Mouse (Mus musculus): ENCODE results near the gene Gpc2. TPM values are rescaled to one million over a fixed set of nuclear protein-coding genes. Genes with fewer than 3 reads are reported as not detected.

Gpc2 gene
- total RNA-seq, 2 experiments from 2014 or later, result 0.61 to 1.9 TPM

- H3K27ac ChIP-seq, result no peak overlapping the region
- intact Hi-C loops (cut with DNase I), result loop anchor here (5.0 kb wide), 1 partner anchor 181 kb away; the partner anchor contains the start of gene Zfp157
- no peak overlapping the region for H3K4me3 ChIP-seq
- no peak for TF ChIP-seq CTCF (IDR thresholded peaks at IDR 0.05)
- DNase-seq (ENCODE audit: extremely low spot score in 1 of 2, low spot score in 2 of 2), result peak in 1 of 2 experiments; percentile 8
Measured at GRCm38 (mm10) chr5:138260834-138261233, 19.0 kb downstream of the Gpc2 start.

- intact Hi-C loops (cut with DNase I), result loop anchor here (5.0 kb wide), 1 partner anchor 182 kb away; the partner anchor contains the start of gene Zfp157
Measured at GRCm38 (mm10) chr5:138260051-138260450, 19.8 kb downstream of the Gpc2 start.

DNA sequence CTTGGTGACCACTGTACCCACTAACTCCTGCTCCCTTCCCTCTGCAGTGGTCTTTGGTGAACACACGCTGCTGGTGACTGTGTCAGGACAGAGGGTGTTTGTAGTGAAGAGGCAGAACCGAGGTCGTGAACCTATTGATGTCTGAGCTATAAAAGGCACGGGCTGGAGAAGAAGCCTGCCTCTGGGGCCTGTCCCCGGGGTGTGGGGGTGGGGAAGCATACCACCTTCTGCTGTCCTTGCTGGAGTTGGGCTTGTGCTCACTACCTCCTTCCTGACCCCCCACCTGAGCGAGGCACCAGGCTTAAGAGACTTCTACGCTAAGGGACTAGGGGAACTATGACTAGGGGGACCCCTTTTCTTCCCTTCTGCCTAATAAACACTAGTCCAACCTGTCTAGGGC is 20.8 kb downstream of the Gpc2 start:
- intact Hi-C loops (cut with DNase I), result no loop called here
- no peak for DNase-seq (ENCODE audit: extremely low spot score in 1 of 2, low spot score in 2 of 2)
- no peak overlapping the region for H3K27ac ChIP-seq
- H3K4me3 ChIP-seq, result no peak overlapping the region
- no peak for TF ChIP-seq CTCF (IDR thresholded peaks at IDR 0.05)

More at GRCm38 (mm10) chr5:138260051-138260450, 19.8 kb downstream of the Gpc2 start:
- DNase-seq (ENCODE audit: extremely low spot score in 1 of 2, low spot score in 2 of 2), result peak in 1 of 2 experiments; percentile 10
- TF ChIP-seq CTCF (IDR thresholded peaks at IDR 0.05), result no peak
- H3K27ac ChIP-seq, result no peak overlapping the region
- H3K4me3 ChIP-seq, result no peak overlapping the region

GRCm38 (mm10) chr5:138258542-138258941 is 21.3 kb downstream of the Gpc2 start:
- Histone ChIP-seq H3K27ac (no peak overlapping the region), H3K4me3 (no peak overlapping the region)
- intact Hi-C loops (cut with DNase I), result no loop called here
- TF ChIP-seq CTCF (IDR thresholded peaks at IDR 0.05), result no peak
- DNase-seq (ENCODE audit: extremely low spot score in 1 of 2, low spot score in 2 of 2), result no peak

DNA sequence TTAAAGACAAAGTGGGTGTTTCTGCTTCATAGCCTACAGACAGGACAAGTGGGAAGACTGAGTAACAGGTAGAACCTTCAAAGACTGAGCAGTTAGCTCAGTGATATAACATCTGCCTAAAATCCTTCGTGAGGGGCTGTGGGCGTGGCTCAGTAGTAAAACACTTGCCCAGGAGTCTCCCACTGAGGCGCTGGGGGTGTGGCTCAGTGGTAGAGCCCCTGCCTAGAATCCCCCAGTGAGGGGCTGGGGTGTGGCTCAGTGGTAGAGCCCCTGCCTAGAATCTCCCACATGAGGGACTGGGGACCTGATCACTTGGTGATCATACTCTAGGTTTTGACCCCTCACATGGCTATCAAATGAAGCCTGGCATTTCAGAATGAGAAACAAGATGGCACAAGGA is 21.7 kb downstream of the Gpc2 start:
- no peak for TF ChIP-seq CTCF (IDR thresholded peaks at IDR 0.05)
- no peak for DNase-seq (ENCODE audit: extremely low spot score in 1 of 2, low spot score in 2 of 2)
- Histone ChIP-seq H3K4me3 (no peak overlapping the region), H3K27ac (no peak overlapping the region)
- intact Hi-C loops (cut with DNase I), result no loop called here

GRCm38 (mm10) chr5:138257585-138257978 is 22.2 kb downstream of the Gpc2 start:
- H3K4me3 ChIP-seq, result no peak overlapping the region
- H3K27ac ChIP-seq, result no peak overlapping the region
- no peak for TF ChIP-seq CTCF (IDR thresholded peaks at IDR 0.05)
- DNase-seq (ENCODE audit: extremely low spot score in 1 of 2, low spot score in 2 of 2), result no peak
- intact Hi-C loops (cut with DNase I), result no loop called here

GRCm38 (mm10) chr5:138256966-138257584 is 22.7 kb downstream of the Gpc2 start:
- TF ChIP-seq CTCF (IDR thresholded peaks at IDR 0.05), result no peak
- H3K4me3 ChIP-seq, result no peak overlapping the region
- no peak overlapping the region for H3K27ac ChIP-seq
- no peak for DNase-seq (ENCODE audit: extremely low spot score in 1 of 2, low spot score in 2 of 2)
- intact Hi-C loops (cut with DNase I), result no loop called here

- DNase-seq (ENCODE audit: extremely low spot score in 1 of 2, low spot score in 2 of 2), result no peak
- Histone ChIP-seq H3K4me3 (peak overlapping the region; percentile 68), H3K27ac (peak overlapping the region; percentile 95)
- intact Hi-C loops (cut with DNase I), result no loop called here
- TF ChIP-seq CTCF (IDR thresholded peaks at IDR 0.05), result no peak
Measured at GRCm38 (mm10) chr5:138256094-138256467, 23.7 kb downstream of the Gpc2 start.

- DNase-seq (ENCODE audit: extremely low spot score in 1 of 2, low spot score in 2 of 2), result peak; percentile 89 to 95
- no peak; the same call in 1 of the 2 replicates for TF ChIP-seq CTCF (IDR thresholded peaks at IDR 0.05)
- peak within 1 kb of the TSS; percentile 68 for H3K4me3 ChIP-seq
- peak within 1 kb of the TSS; percentile 95 for H3K27ac ChIP-seq
- intact Hi-C loops (cut with DNase I), result no loop called here
Measured at GRCm38 (mm10) chr5:138255353-138256093, 24.3 kb downstream of the Gpc2 start, which contains the start of gene Lamtor4. Lamtor4 (plus strand) TSS chr5:138255482.

DNA sequence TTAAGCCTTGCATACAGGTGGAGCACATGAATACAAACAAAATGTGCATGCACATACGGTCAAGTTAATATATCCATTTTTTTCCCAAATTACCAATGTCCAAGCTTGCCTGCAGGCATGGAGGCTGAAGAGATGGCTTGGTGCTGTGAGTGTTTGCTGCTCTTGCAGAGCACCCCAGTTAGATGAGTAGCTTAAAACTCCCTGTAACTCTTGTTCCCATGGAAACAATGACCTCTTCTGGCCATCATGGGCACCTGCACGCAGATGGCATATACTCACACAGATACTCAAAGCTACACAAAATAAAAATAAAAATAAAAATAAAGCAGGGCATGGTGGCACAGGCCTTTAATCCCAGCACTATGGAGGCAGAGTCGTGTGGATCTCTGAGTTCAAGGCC is 26.7 kb downstream of the Gpc2 start:
- Histone ChIP-seq H3K27ac (no peak overlapping the region), H3K4me3 (no peak overlapping the region)
- TF ChIP-seq CTCF (IDR thresholded peaks at IDR 0.05), result no peak; the same call in 1 of the 2 replicates
- no peak for DNase-seq (ENCODE audit: extremely low spot score in 1 of 2, low spot score in 2 of 2)
- intact Hi-C loops (cut with DNase I), result loop anchor here (1.0 to 5.0 kb wide), 2 partner anchors 52 to 166 kb away; partner anchors contain the start of gene Zkscan1

DNA sequence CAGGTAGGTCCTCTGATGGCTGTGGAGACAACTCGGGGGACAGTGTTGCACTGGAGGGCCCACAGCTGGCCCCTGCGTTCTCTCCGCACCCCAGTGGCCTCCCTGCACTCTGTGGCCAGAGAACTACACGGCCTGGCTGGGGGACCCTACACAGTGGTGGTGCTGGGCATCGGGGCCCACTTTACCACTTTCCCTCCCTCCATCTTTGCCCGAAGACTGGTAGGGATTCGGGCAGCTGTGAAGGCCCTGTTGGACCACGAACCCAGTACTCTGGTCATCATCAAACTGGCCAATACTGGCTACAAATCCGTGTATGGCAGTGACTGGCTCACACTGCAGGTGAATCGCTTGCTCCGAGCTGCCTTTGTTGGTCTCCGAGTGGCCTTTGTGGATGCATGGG is 28.7 kb downstream of the Gpc2 start:
- intact Hi-C loops (cut with DNase I), result loop anchor here (5.0 kb wide), 1 partner anchor 164 kb away; the partner anchor contains the start of gene Zkscan1
- no peak for TF ChIP-seq CTCF (IDR thresholded peaks at IDR 0.05)
- Histone ChIP-seq H3K4me3 (no peak overlapping the region), H3K27ac (no peak overlapping the region)
- DNase-seq (ENCODE audit: extremely low spot score in 1 of 2, low spot score in 2 of 2), result no peak

- intact Hi-C loops (cut with DNase I), result no loop called here
- no peak overlapping the region for H3K4me3 ChIP-seq
- no peak for DNase-seq (ENCODE audit: extremely low spot score in 1 of 2, low spot score in 2 of 2)
- no peak for TF ChIP-seq CTCF (IDR thresholded peaks at IDR 0.05)
- H3K27ac ChIP-seq, result no peak overlapping the region
Measured at GRCm38 (mm10) chr5:138241511-138241910, 38.3 kb downstream of the Gpc2 start.

Data from left cerebral cortex, adult 2 months (tissue).